Mouse (Mus musculus) heart, postnatal 0 days (tissue): ENCODE data around the gene Nid2. TPM values are rescaled to one million over a fixed set of nuclear protein-coding genes. Genes with fewer than 3 reads are reported as not detected.

Experiments used
- ATAC-seq: fragments of 200-750 bp; cut with Nextera tagmentation; 2 replicates; pipeline ENCODE4 v1.8.0; 2017; ENCODE audit warnings: low read depth, moderate number of reproducible peaks, moderate library complexity; ENCODE audit not compliant: insufficient read depth
- DNase-seq: peaks from one replicate; pipeline ENCODE4 v3.0.0-alpha.2; 2016; ENCODE audit warnings: low spot score
- H3K27ac ChIP-seq: fragments of 300-500 bp; sonication (generic); 2 replicates; pipeline ENCODE4 v1.5.1; 2014; ENCODE audit warnings: low read depth, mild to moderate bottlenecking
- H3K27me3 ChIP-seq: fragments of 300-500 bp; sonication (generic); 2 replicates; pipeline ENCODE4 v1.6.1; 2014; ENCODE audit warnings: low read length, mixed read lengths; ENCODE audit not compliant: control insufficient read depth, insufficient read depth
- H3K36me3 ChIP-seq: fragments of 300-500 bp; sonication (generic); replicated peaks from 2 replicates; pipeline ENCODE4 v1.6.1; 2014; ENCODE audit warnings: low read length, mixed read lengths; ENCODE audit not compliant: control insufficient read depth, insufficient read depth
- H3K4me1 ChIP-seq: fragments of 300-500 bp; sonication (generic); 2 replicates; pipeline ENCODE4 v1.6.1; 2014; ENCODE audit warnings: antibody characterized with exemption; ENCODE audit not compliant: control insufficient read depth, insufficient read depth
- H3K4me2 ChIP-seq: fragments of 300-500 bp; sonication (generic); 2 replicates; pipeline ENCODE4 v1.6.1; 2014; ENCODE audit warnings: low read depth, mild to moderate bottlenecking, low read length, moderate library complexity
- H3K4me3 ChIP-seq: fragments of 300-500 bp; sonication (generic); 2 replicates; pipeline ENCODE4 v1.5.1; 2014; ENCODE audit warnings: low read depth, low read length
- H3K9ac ChIP-seq: fragments of 300-500 bp; sonication (generic); replicated peaks from 2 replicates; pipeline ENCODE4 v1.6.1; 2014; ENCODE audit warnings: low read depth, low read length, mixed read lengths
- H3K9me3 ChIP-seq: fragments of 300-500 bp; sonication (generic); replicated peaks from 2 replicates; pipeline ENCODE4 v1.6.1; 2016; ENCODE audit warnings: low read length; ENCODE audit not compliant: control insufficient read depth
- CTCF ChIP-seq: IDR thresholded peaks from 2 replicates; pipeline ENCODE4 v1.5.1; 2016; ENCODE audit warnings: antibody characterized with exemption, control low read depth, low read depth
- EP300 ChIP-seq: IDR thresholded peaks from 2 replicates; pipeline ENCODE4 v1.6.1; 2016; ENCODE audit warnings: antibody characterized with exemption, low read depth
- WGBS: fragments of 180-500 bp; shearing (Covaris S2); extraction: QIAGEN DNeasy Blood & Tissue Kit; methylation state at CpG from one replicate; pipeline ENCODE4 v1.1.7; 2014; 5-methylcytosine and 5-hydroxymethylcytosine counted together
- polyA plus RNA-seq: library from polyadenylated mRNA; unstranded; fragments of >200 nt; fragmentation: Nextera tagmentation; extraction: Ambion mirVana; gene quantifications from 2 replicates; pipeline ENCODE4 v1.2.1, GENCODE M21; 2015
- total RNA-seq: library from RNA; depleted of rRNA; stranded (reverse); fragments of >200 nt; gene quantifications from 2 replicates; pipeline ENCODE4 v1.2.3, GENCODE M21; 2014; ENCODE audit warnings: low replicate concordance

Nid2 gene
- total and polyA plus RNA-seq, 2 experiments from 2014 or later = 47.7 to 79.7 TPM

DNA sequence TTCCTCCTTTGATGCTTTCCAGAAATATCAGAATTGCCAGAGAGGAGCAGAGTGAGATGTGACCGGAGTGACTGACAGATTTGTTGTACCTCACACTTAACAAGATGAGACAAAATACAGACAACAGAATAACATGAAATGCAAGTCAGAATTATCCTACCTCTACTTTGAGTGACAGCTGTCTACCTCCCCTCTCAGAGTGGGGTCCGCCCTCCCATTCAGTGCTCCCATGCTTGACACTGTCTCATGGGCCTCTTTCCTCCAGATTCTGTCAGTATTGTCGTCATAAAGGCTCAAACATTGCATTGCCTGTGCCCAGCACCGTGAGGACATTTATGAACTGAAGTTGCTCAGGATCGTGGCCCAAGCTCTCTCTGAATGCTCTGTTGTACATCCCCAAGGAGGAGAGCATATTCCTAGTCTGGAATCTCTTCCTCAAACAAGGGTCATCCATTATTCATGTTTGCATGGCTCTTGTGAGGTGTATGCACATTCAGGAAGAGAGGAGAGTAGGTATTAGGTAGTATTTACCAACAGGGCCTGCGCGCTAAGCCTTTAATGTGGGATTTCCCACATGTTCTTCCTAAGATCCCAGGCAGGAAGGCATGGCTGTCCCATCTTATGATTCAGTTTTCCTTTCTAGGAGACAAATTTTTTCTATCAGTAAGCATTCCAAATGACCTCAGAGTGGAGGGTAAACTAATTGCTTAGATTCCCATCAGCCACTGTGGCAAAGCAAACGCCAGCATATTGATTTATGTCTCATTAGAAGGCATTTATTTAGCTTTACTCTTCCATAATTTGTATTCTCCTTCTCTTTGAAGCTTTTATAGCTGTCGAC lies 14.7 kb downstream of the Nid2 start:
- Histone ChIP-seq H3K4me3 (no peak overlapping the region), H3K9me3 (no peaks in the 10 kb centered on the region), H3K27me3 (no peaks in the 10 kb centered on the region), H3K36me3 (peaks cover 27% of the 10 kb centered on the region), H3K4me1 (peaks cover 11% of the 10 kb centered on the region), H3K27ac (no peak overlapping the region), H3K4me2 (no peak overlapping the region), H3K9ac (no peak overlapping the region)
- no peak for ATAC-seq
- WGBS = 76% methylated on average over 9 of the region's 9 CpGs
- no peak for TF ChIP-seq CTCF
- no peak for TF ChIP-seq EP300
- no peak for DNase-seq

DNA sequence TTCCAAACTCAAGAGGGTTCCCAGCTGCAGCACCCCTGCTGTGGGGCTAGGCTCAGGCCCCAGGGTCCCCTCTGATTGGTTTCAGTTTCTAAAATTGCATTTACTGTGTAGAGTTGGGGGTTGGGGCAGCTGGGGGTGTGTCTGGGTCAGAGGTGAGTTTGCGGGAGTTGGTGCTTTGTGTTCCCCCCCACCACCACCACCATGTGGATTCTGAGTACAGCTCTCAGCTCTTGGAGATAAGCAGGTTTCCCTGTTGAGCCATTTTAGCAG lies 15.2 kb downstream of the Nid2 start:
- Histone ChIP-seq H3K36me3 (peaks cover 27% of the 10 kb centered on the region), H3K9me3 (no peaks in the 10 kb centered on the region), H3K27ac (no peak overlapping the region), H3K4me2 (no peak overlapping the region), H3K4me1 (peaks cover 13% of the 10 kb centered on the region), H3K27me3 (no peaks in the 10 kb centered on the region), H3K4me3 (no peak overlapping the region), H3K9ac (no peak overlapping the region)
- ATAC-seq (no peak), DNase-seq (no peak)
- 52% methylated on average over 1 of the region's 1 CpGs for WGBS
- TF ChIP-seq CTCF (no peak), EP300 (no peak)

DNA sequence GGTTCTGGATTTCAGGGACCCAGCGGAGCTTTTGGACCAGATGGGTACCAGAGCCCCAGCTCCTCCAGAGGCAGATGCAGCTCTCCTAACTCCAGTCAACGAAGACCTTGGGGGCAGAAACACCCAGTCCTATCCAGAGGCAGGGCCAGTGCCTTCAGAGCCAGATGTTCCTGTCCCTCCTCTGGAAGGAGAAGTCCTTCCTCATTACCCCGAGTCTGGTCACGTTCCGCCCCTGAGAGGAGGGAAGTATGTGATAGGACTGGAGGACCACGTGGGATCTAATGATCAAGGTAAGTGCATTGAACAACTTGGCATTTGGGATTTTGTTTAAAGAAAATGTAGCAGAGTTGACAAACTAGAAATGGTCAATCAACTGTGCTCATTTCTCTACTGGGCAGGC lies 17.6 kb downstream of the Nid2 start:
- WGBS = 93% methylated on average over 6 of the region's 6 CpGs
- Histone ChIP-seq H3K9me3 (no peaks in the 10 kb centered on the region), H3K4me3 (no peak overlapping the region), H3K36me3 (peaks cover 27% of the 10 kb centered on the region), H3K27ac (no peak overlapping the region), H3K27me3 (no peaks in the 10 kb centered on the region), H3K4me2 (no peak overlapping the region), H3K9ac (no peak overlapping the region), H3K4me1 (peaks cover 8% of the 10 kb centered on the region; the same call in 1 of the 2 replicates)
- no peak for ATAC-seq
- DNase-seq = no peak
- no peak for TF ChIP-seq EP300

DNA sequence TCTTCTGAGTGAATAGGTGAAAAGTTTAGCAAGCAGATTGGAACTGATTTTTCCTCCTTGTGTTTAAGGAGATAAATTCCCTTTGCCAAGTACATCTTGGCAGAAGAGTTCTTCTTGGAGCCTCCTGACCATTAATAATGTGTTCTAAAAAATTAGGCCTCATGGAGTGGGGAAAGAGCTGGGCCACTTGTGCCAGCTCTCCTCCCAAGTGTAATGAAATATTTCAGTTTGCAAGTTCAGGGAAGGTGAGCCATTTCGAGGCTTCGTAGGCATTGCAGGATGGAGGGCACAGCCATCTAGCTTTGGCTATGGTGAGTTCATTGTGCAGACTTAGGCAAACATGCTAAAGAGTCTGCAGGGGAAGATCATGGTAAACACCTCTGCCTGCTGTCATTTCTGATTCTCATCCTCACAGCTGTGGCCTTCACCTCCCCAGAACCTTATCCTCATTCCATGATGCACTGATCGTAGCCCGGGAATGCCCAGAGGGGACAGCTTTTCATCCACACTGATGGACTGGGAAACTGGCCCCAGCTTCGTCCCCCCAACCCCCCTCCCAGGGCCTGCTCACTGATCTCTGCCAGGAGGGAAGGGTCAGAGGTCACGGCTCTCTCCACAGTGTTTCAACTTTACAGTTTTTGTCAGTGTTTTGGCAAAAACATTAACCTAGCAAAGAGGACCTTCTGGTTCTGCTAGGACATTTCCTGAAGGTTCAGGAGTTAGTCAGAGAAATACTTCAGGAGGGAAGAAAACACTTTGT lies 18.6 kb downstream of the Nid2 start:
- no peak overlapping the region for H3K4me3 ChIP-seq
- no peak overlapping the region for H3K9ac ChIP-seq
- TF ChIP-seq EP300 = no peak
- no peak for TF ChIP-seq CTCF
- H3K36me3 ChIP-seq = peaks cover 23% of the 10 kb centered on the region
- no peak overlapping the region for H3K4me2 ChIP-seq
- peaks cover 8% of the 10 kb centered on the region for H3K4me1 ChIP-seq
- H3K27ac ChIP-seq = no peak overlapping the region
- no peak for ATAC-seq
- DNase-seq = no peak
- 53% methylated on average over 6 of the region's 6 CpGs for WGBS
- no peaks in the 10 kb centered on the region for H3K27me3 ChIP-seq
- no peaks in the 10 kb centered on the region for H3K9me3 ChIP-seq

DNA sequence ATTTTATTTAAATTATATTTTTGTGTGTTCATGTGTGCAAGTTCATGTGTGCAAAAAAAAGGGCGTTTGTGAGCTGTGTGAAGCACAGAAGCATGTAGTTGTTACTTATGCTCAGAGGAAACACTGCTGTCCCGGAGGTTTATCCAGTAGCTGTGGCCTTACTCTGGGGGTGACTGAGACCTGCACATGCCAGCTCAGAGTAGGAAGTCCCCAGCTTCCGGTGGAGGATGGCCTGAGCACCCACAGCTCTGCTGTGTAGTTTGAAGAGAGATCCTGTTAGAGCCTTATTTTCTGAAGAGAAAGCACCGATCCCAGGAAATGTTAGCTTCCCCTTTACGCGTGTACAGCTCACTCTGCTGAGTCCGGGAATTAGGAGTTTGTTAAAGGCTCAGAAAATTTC lies 20.1 kb downstream of the Nid2 start:
- Histone ChIP-seq H3K4me1 (peaks cover 8% of the 10 kb centered on the region), H3K4me2 (no peak overlapping the region), H3K27me3 (no peaks in the 10 kb centered on the region), H3K36me3 (peaks cover 14% of the 10 kb centered on the region), H3K4me3 (no peak overlapping the region), H3K9me3 (no peaks in the 10 kb centered on the region), H3K9ac (no peak overlapping the region), H3K27ac (0 out of 2 replicates have a peak overlapping the region, but pooled peaks have one; percentile 11)
- WGBS = 57% methylated on average over 7 of the region's 7 CpGs
- no peak for ATAC-seq
- DNase-seq = no peak
- no peak for TF ChIP-seq EP300
- TF ChIP-seq CTCF = no peak
